Mouse (Mus musculus) thymus, adult 2 months (tissue): ENCODE data around the gene Pwwp2b. TPM values are rescaled to one million over a fixed set of nuclear protein-coding genes. Genes with fewer than 3 reads are reported as not detected.

Source experiments
- DNase-seq: peaks from one replicate; pipeline ENCODE4 v3.0.0; 2021
- H3K27ac ChIP-seq: fragments of 200-500 bp; 2 replicates; pipeline ENCODE4 v1.5.1; 2012; ENCODE audit warnings: low read length, control low read depth; ENCODE audit not compliant: control insufficient read depth, insufficient read depth
- H3K27me3 ChIP-seq: fragments of 200-500 bp; 2 replicates; pipeline ENCODE4 v1.6.1; 2012; ENCODE audit warnings: mild to moderate bottlenecking, low read length, moderate library complexity, mixed read lengths; ENCODE audit not compliant: control insufficient read depth, insufficient read depth
- H3K36me3 ChIP-seq: fragments of 200-500 bp; 2 replicates; pipeline ENCODE4 v1.6.1; 2012; ENCODE audit warnings: mild to moderate bottlenecking, low read length, moderate library complexity; ENCODE audit not compliant: control insufficient read depth, insufficient read depth
- H3K4me1 ChIP-seq: fragments of 200-500 bp; replicated peaks from 2 replicates; pipeline ENCODE4 v1.6.1; 2012; ENCODE audit warnings: low read length; ENCODE audit not compliant: control insufficient read depth, insufficient read depth
- H3K4me3 ChIP-seq: fragments of 200-500 bp; 2 replicates; pipeline ENCODE4 v1.5.1; 2012; ENCODE audit warnings: mild to moderate bottlenecking, low read length, control low read depth, moderate library complexity; ENCODE audit not compliant: control insufficient read depth, insufficient read depth
- CTCF ChIP-seq: fragments of 200-500 bp; IDR thresholded peaks from 2 replicates; pipeline ENCODE4 v1.5.1; 2012; ENCODE audit warnings: mild to moderate bottlenecking, control low read depth, low read length, moderate library complexity, borderline replicate concordance; ENCODE audit not compliant: control insufficient read depth, poor library complexity, insufficient read depth; ENCODE audit errors: extremely low read depth
- POLR2A ChIP-seq: fragments of 200-500 bp; IDR thresholded peaks from 2 replicates; pipeline ENCODE4 v1.6.1; 2012; ENCODE audit warnings: mild to moderate bottlenecking, low read length, control low read depth, moderate library complexity; ENCODE audit not compliant: control insufficient read depth, poor library complexity, insufficient read depth; ENCODE audit errors: extremely low read depth
- WGBS: fragments of 180-500 bp; shearing (Covaris S2); methylation state at CpG from one replicate; pipeline ENCODE4 v1.1.7; 2018; 5-methylcytosine and 5-hydroxymethylcytosine counted together
- polyA plus RNA-seq: library from polyadenylated mRNA; depleted of rRNA; stranded (reverse); fragments of >200 nt; gene quantifications from 2 replicates; pipeline ENCODE4 v1.2.3, GENCODE M21; 2012

The Pwwp2b gene
- polyA plus RNA-seq, 1 experiment, result 7.4 TPM

DNA sequence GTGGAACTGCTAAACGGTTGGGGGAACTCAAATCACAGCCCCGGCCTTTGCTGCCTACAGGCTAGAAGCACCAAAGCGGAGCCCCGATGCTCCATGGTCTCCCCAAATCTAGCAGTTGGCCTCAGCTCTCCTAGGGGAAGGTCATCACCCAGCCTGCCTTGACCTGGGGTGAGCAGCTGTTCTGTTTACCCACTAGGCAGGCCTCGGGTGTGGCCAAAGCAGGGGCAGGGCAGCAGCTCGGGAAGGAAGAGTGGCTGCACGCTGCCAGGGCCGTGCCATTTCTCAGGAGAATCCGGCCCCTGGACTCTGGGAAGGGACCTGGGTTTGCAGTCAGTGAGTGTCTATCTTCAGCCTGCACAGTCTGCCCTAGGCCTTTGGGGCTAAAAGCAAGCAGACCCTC lies 4.7 kb downstream of the Pwwp2b start:
- Histone ChIP-seq H3K27ac (no peak overlapping the region), H3K27me3 (no peaks in the 10 kb centered on the region), H3K4me1 (peaks cover 7% of the 10 kb centered on the region; the same call in 1 of the 2 replicates), H3K36me3 (no peaks in the 10 kb centered on the region), H3K4me3 (no peak overlapping the region)
- 90% methylated on average over 9 of the region's 9 CpGs for WGBS
- no peak for TF ChIP-seq POLR2A
- TF ChIP-seq CTCF, result no peak
- DNase-seq, result no peak

DNA sequence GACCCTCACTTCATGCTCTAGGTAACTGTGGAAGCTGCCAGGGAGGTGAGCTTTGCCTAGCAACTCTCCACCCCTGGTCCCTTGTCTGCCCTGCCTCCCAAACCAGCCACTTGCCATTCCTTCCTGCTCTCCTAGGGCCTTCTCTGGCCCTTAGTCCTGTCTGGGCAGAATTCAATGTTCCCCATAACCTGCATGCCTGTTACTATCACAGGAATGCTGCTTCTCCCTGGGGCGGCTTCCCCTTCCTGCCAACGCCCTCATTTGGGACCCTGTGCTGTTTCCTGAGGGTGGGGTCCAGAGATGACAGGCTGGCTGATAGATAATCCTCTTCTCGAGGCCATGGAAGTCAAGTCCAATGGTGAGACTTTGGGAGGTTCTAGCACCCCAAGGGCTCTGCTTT lies 5.2 kb downstream of the Pwwp2b start:
- no peaks in the 10 kb centered on the region for H3K27me3 ChIP-seq
- H3K4me1 ChIP-seq, result 0 out of 2 replicates have a peak, but pooled peaks cover 7% of the 10 kb centered on the region
- no peak overlapping the region for H3K27ac ChIP-seq
- no peak for TF ChIP-seq CTCF
- no peak for TF ChIP-seq POLR2A
- H3K36me3 ChIP-seq, result no peaks in the 10 kb centered on the region
- WGBS, result 75% methylated on average over 3 of the region's 3 CpGs
- no peak overlapping the region for H3K4me3 ChIP-seq
- DNase-seq, result no peak

DNA sequence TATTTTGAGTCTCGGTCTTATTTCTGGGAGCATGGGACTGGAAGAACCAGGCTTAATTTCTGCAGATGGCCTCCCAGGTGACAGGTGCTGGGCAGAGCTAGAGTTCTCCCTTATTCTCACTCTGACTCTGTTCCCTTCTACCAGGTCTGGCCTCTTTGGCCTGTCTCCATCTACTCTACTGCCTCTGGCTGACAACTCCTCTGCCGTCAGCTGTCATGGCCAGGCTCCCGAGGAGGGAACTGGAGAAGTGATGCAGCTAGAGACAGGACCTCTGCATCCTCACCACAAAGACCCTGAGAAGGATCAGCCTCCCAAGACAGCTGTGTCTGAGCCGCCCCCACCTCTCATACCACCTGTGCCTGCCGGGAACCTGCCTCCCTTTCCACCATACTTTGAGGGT lies 6.3 kb downstream of the Pwwp2b start:
- no peaks in the 10 kb centered on the region for H3K27me3 ChIP-seq
- WGBS, result 85% methylated on average over 5 of the region's 5 CpGs
- no peak overlapping the region for H3K4me3 ChIP-seq
- H3K4me1 ChIP-seq, result no peaks in the 10 kb centered on the region
- H3K27ac ChIP-seq, result no peak overlapping the region
- no peak for DNase-seq
- H3K36me3 ChIP-seq, result no peaks in the 10 kb centered on the region
- no peak for TF ChIP-seq CTCF
- TF ChIP-seq POLR2A, result no peak

DNA sequence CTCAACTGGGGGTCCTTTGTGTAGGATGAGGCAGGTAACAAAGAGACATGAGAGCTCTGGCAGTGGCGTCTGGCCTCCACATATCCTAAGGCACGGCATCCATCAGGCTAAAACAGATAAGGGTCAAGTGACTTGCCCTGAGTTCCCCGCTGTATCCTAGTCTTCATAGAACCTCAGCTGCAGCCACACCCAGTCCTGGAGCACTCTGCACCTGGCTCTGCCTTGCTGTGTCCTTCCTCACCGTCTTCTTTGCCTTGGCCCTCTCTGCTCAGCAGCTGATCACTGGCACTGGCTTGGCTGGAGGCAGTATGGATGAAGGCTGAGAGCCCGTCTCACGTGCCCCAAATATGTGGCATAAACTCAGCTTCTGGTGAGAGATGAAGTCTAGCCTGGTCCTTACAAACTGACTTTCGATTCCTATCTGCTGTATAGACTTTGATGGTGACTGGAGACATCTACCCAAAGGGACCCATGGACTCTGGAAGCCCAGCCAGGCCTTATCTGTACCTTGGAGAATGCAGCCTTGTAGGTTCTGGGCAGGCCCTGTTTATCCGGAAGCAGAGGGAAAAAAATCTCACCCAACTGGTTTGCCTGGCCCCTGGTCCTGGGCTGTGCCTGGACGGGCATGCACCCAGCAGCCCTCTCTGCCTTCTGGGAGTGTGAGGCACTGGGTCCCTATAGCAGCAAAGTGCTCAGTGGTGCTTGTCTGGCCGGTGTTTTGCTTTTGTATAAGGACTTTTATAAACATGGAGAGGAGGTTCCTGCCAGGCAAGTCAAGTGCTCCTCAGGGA lies 9.7 kb downstream of the Pwwp2b start:
- 93% methylated on average over 10 of the region's 10 CpGs for WGBS
- DNase-seq, result no peak
- Histone ChIP-seq H3K27ac (no peak overlapping the region), H3K4me1 (no peaks in the 10 kb centered on the region), H3K27me3 (no peaks in the 10 kb centered on the region), H3K4me3 (no peak overlapping the region), H3K36me3 (no peaks in the 10 kb centered on the region)
- TF ChIP-seq CTCF, result no peak
- TF ChIP-seq POLR2A, result no peak

DNA sequence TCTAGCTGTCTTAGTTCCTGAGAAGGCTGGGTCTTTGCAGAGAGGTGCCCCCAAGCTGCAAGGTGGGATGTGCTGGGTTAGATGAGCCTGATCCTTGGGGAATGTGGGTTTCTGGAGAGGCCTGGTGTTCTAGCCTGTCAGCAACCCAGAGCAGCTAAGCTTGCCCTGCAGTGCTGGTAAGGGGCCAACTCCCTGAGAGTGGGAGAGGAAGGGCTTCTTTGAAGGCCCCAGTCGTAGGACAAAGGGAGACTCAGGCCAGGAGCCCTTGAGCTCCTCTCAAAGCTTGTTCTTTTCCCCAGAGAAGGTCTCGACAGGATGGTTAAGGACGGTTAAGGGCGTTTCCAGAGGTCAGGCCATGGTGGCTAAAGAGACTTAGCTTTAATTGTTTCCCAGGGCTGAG lies 16.1 kb downstream of the Pwwp2b start:
- H3K36me3 ChIP-seq, result no peaks in the 10 kb centered on the region
- no peaks in the 10 kb centered on the region for H3K27me3 ChIP-seq
- WGBS, result 89% methylated on average over 4 of the region's 4 CpGs
- H3K27ac ChIP-seq, result no peak overlapping the region
- no peak overlapping the region for H3K4me3 ChIP-seq
- TF ChIP-seq CTCF (no peak), POLR2A (no peak)
- DNase-seq, result no peak
- no peaks in the 10 kb centered on the region for H3K4me1 ChIP-seq

DNA sequence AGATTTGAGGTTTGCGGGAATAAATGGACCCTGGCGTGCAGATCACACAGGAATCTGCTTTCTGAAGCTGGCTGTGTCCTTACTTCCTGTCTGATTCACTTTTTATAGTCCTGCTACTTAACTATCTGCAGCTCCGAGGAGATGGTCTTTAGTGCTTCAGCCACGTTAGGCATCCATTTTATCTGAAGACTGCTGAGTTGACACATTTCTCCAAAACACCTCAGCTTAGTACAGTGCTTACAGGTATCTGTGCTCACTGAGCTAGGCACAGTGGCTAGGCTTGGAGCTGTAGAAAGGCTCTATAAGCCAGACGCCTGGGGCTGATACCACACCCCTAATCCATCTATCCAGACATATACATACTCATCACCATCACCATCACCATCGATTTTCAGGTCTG lies 17.4 kb downstream of the Pwwp2b start:
- WGBS, result 96% methylated on average over 6 of the region's 6 CpGs
- no peak overlapping the region for H3K27ac ChIP-seq
- no peak overlapping the region for H3K4me3 ChIP-seq
- no peaks in the 10 kb centered on the region for H3K36me3 ChIP-seq
- TF ChIP-seq POLR2A, result no peak
- no peak for TF ChIP-seq CTCF
- no peaks in the 10 kb centered on the region for H3K4me1 ChIP-seq
- DNase-seq, result no peak
- H3K27me3 ChIP-seq, result no peaks in the 10 kb centered on the region
